Mouse (Mus musculus): Measurements from ENCODE around the gene Krt20. TPM values are rescaled to one million over a fixed set of nuclear protein-coding genes. Genes with fewer than 3 reads are reported as not detected.

Gene Krt20
- polyA plus RNA-seq, 1 experiment from 2014 or later: 0.32 TPM

GRCm38 (mm10) chr11:99379568-99379967, 58.4 kb downstream of the Krt20 start:
- no peak overlapping the region for H3K4me2 ChIP-seq
- no peaks in the 10 kb centered on the region for H3K4me1 ChIP-seq
- no peak overlapping the region for H3K27ac ChIP-seq
- H3K27me3 ChIP-seq: 0 out of 2 replicates have a peak, but pooled peaks cover 7% of the 10 kb centered on the region
- H3K9ac ChIP-seq: no peak overlapping the region
- no peak for ATAC-seq (ENCODE audit: insufficient number of reproducible peaks, low FRiP score, low TSS enrichment, low read depth)
- WGBS: 16% methylated on average over 5 of the region's 5 CpGs
- H3K4me3 ChIP-seq: no peak overlapping the region
- no peaks in the 10 kb centered on the region for H3K36me3 ChIP-seq
- no peaks in the 10 kb centered on the region for H3K9me3 ChIP-seq

Other genes starting within 250 kb of the Krt20 start
- 224 and 241 TPM in 2 replicates for gene Smarce1, start 207.1 kb downstream of the Krt20 start, polyA plus RNA-seq (2015; fragmentation: Nextera tagmentation; extraction: Ambion mirVana)
- gene Krt222, start 194.1 kb downstream of the Krt20 start, polyA plus RNA-seq (2015; fragmentation: Nextera tagmentation; extraction: Ambion mirVana): 0.36 and 0.46 TPM in 2 replicates
- gene Krt24, start 152.9 kb downstream of the Krt20 start, polyA plus RNA-seq (2015; fragmentation: Nextera tagmentation; extraction: Ambion mirVana): 0.23 and 0.25 TPM in 2 replicates
- not detected in 2 replicates for gene Krt25, start 115.2 kb downstream of the Krt20 start, polyA plus RNA-seq (2015; fragmentation: Nextera tagmentation; extraction: Ambion mirVana)
- gene Krt26, start 100.2 kb downstream of the Krt20 start, polyA plus RNA-seq (2015; fragmentation: Nextera tagmentation; extraction: Ambion mirVana): not detected in 2 replicates
- gene Krt27, start 87.0 kb downstream of the Krt20 start, polyA plus RNA-seq (2015; fragmentation: Nextera tagmentation; extraction: Ambion mirVana): not detected in 2 replicates
- 0.14 and 0.17 TPM in 2 replicates for gene Krt28, start 63.2 kb downstream of the Krt20 start, polyA plus RNA-seq (2015; fragmentation: Nextera tagmentation; extraction: Ambion mirVana)
- 625 and 642 TPM in 2 replicates for gene Krt10, start 48.8 kb downstream of the Krt20 start, polyA plus RNA-seq (2015; fragmentation: Nextera tagmentation; extraction: Ambion mirVana)
- gene Krt12, start 15.9 kb downstream of the Krt20 start, polyA plus RNA-seq (2015; fragmentation: Nextera tagmentation; extraction: Ambion mirVana): 0.15 and 0.61 TPM in 2 replicates
- gene Krt23, start 55.0 kb upstream of the Krt20 start, polyA plus RNA-seq (2015; fragmentation: Nextera tagmentation; extraction: Ambion mirVana): 23.0 and 24.2 TPM in 2 replicates
- gene Krt39, start 83.2 kb upstream of the Krt20 start, polyA plus RNA-seq (2015; fragmentation: Nextera tagmentation; extraction: Ambion mirVana): 0.15 TPM in 1 of 2 replicates, not detected in the other
- gene Krt40, start 105.0 kb upstream of the Krt20 start, polyA plus RNA-seq (2015; fragmentation: Nextera tagmentation; extraction: Ambion mirVana): not detected in 2 replicates
- gene Krtap3-3, start 112.7 kb upstream of the Krt20 start, polyA plus RNA-seq (2015; fragmentation: Nextera tagmentation; extraction: Ambion mirVana): 4.0 and 5.6 TPM in 2 replicates
- 0.24 TPM in 1 of 2 replicates, not detected in the other for gene Krtap3-2, start 118.7 kb upstream of the Krt20 start, polyA plus RNA-seq (2015; fragmentation: Nextera tagmentation; extraction: Ambion mirVana)
- gene Gm11939, start 121.3 kb upstream of the Krt20 start, polyA plus RNA-seq (2015; fragmentation: Nextera tagmentation; extraction: Ambion mirVana): not detected in 2 replicates
- 6.4 and 15.3 TPM in 2 replicates for gene Krtap3-1, start 128.5 kb upstream of the Krt20 start, polyA plus RNA-seq (2015; fragmentation: Nextera tagmentation; extraction: Ambion mirVana)
- gene Krtap1-5, start 142.9 kb upstream of the Krt20 start, polyA plus RNA-seq (2015; fragmentation: Nextera tagmentation; extraction: Ambion mirVana): 0.22 TPM in 1 of 2 replicates, not detected in the other
- not detected in 2 replicates for gene Krtap1-4, start 145.5 kb upstream of the Krt20 start, polyA plus RNA-seq (2015; fragmentation: Nextera tagmentation; extraction: Ambion mirVana)
- not detected in 2 replicates for gene Krtap1-3, start 153.2 kb upstream of the Krt20 start, polyA plus RNA-seq (2015; fragmentation: Nextera tagmentation; extraction: Ambion mirVana)
- not detected in 2 replicates for gene Krtap9-3, start 160.0 kb upstream of the Krt20 start, polyA plus RNA-seq (2015; fragmentation: Nextera tagmentation; extraction: Ambion mirVana)
- not detected in 2 replicates for gene Gm11938, start 165.2 kb upstream of the Krt20 start, polyA plus RNA-seq (2015; fragmentation: Nextera tagmentation; extraction: Ambion mirVana)
- not detected in 2 replicates for gene Gm11937, start 172.0 kb upstream of the Krt20 start, polyA plus RNA-seq (2015; fragmentation: Nextera tagmentation; extraction: Ambion mirVana)
- not detected in 2 replicates for gene Krtap2-4, start 176.7 kb upstream of the Krt20 start, polyA plus RNA-seq (2015; fragmentation: Nextera tagmentation; extraction: Ambion mirVana)
- not detected in 2 replicates for gene Gm11562, start 182.3 kb upstream of the Krt20 start, polyA plus RNA-seq (2015; fragmentation: Nextera tagmentation; extraction: Ambion mirVana)
- gene Krtap4-1, start 190.1 kb upstream of the Krt20 start, polyA plus RNA-seq (2015; fragmentation: Nextera tagmentation; extraction: Ambion mirVana): not detected in 2 replicates
- gene Krtap4-2, start 196.9 kb upstream of the Krt20 start, polyA plus RNA-seq (2015; fragmentation: Nextera tagmentation; extraction: Ambion mirVana): not detected in 2 replicates
- gene Krtap4-7, start 205.9 kb upstream of the Krt20 start, polyA plus RNA-seq (2015; fragmentation: Nextera tagmentation; extraction: Ambion mirVana): not detected in 2 replicates
- not detected in 2 replicates for gene Gm11555, start 212.1 kb upstream of the Krt20 start, polyA plus RNA-seq (2015; fragmentation: Nextera tagmentation; extraction: Ambion mirVana)
- gene Gm11563, start 220.8 kb upstream of the Krt20 start, polyA plus RNA-seq (2015; fragmentation: Nextera tagmentation; extraction: Ambion mirVana): not detected in 2 replicates
- gene Krtap4-6, start 227.8 kb upstream of the Krt20 start, polyA plus RNA-seq (2015; fragmentation: Nextera tagmentation; extraction: Ambion mirVana): not detected in 2 replicates

Measured in limb, embryonic 15.5 days (tissue).